Mouse (Mus musculus) heart, embryonic 10.5 days (tissue): ENCODE measurements around the gene Clptm1. TPM values are rescaled to one million over a fixed set of nuclear protein-coding genes. Genes with fewer than 3 reads are reported as not detected.

Source experiments
- polyA plus RNA-seq: library from polyadenylated mRNA; unstranded; fragments of >200 nt; fragmentation: Nextera tagmentation; extraction: Ambion mirVana; gene quantifications from 2 replicates; pipeline ENCODE4 v1.2.1, GENCODE M21; 2016

Clptm1 gene
- polyA plus RNA-seq, 1 experiment from 2014 or later = 101 TPM

Other genes starting within 250 kb of the Clptm1 start
- gene Mark4, start 206.2 kb downstream of the Clptm1 start, polyA plus RNA-seq = 7.0 and 8.9 TPM in 2 replicates
- gene Exoc3l2, start 201.7 kb downstream of the Clptm1 start, polyA plus RNA-seq = 1.8 and 2.5 TPM in 2 replicates
- gene Bloc1s3, start 156.7 kb downstream of the Clptm1 start, polyA plus RNA-seq = 1.5 and 2.0 TPM in 2 replicates
- 95.3 and 107 TPM in 2 replicates for gene Trappc6a, start 156.6 kb downstream of the Clptm1 start, polyA plus RNA-seq
- 0.09 and 0.14 TPM in 2 replicates for gene Nkpd1, start 147.2 kb downstream of the Clptm1 start, polyA plus RNA-seq
- 17.9 and 30.0 TPM in 2 replicates for gene Ppp1r37, start 102.0 kb downstream of the Clptm1 start, polyA plus RNA-seq
- 0.41 and 0.69 TPM in 2 replicates for gene Zfp296, start 87.7 kb downstream of the Clptm1 start, polyA plus RNA-seq
- gene Gemin7, start 87.4 kb downstream of the Clptm1 start, polyA plus RNA-seq = 149 and 182 TPM in 2 replicates
- 38.7 and 47.6 TPM in 2 replicates for gene Clasrp, start 60.5 kb downstream of the Clptm1 start, polyA plus RNA-seq
- gene Relb, start 35.6 kb downstream of the Clptm1 start, polyA plus RNA-seq = 3.3 and 3.8 TPM in 2 replicates
- gene Apoc2, start 12.9 kb upstream of the Clptm1 start, polyA plus RNA-seq = 10.8 TPM in 1 of 2 replicates, not detected in the other
- gene Gm44805, start 16.4 kb upstream of the Clptm1 start, polyA plus RNA-seq = 0.46 TPM in 1 of 2 replicates, not detected in the other
- 0.65 TPM in 1 of 2 replicates, not detected in the other for gene Apoc4, start 16.4 kb upstream of the Clptm1 start, polyA plus RNA-seq
- 5.4 and 19.9 TPM in 2 replicates for gene Apoc1, start 27.6 kb upstream of the Clptm1 start, polyA plus RNA-seq
- gene Apoe, start 34.2 kb upstream of the Clptm1 start, polyA plus RNA-seq = 326 and 523 TPM in 2 replicates
- gene Tomm40, start 50.4 kb upstream of the Clptm1 start, polyA plus RNA-seq = 237 and 260 TPM in 2 replicates
- gene Nectin2, start 85.5 kb upstream of the Clptm1 start, polyA plus RNA-seq = 130 and 138 TPM in 2 replicates
- gene Bcam, start 106.0 kb upstream of the Clptm1 start, polyA plus RNA-seq = 140 and 193 TPM in 2 replicates
- 1.1 and 1.2 TPM in 2 replicates for gene Cblc, start 131.8 kb upstream of the Clptm1 start, polyA plus RNA-seq
- gene Bcl3, start 157.7 kb upstream of the Clptm1 start, polyA plus RNA-seq = 1.3 and 2.7 TPM in 2 replicates
- not detected in 2 replicates for gene Gm19345, start 187.0 kb upstream of the Clptm1 start, polyA plus RNA-seq
- 0.09 TPM in 1 of 2 replicates, not detected in the other for gene Ceacam16, start 196.3 kb upstream of the Clptm1 start, polyA plus RNA-seq
- gene Ceacam19, start 222.9 kb upstream of the Clptm1 start, polyA plus RNA-seq = not detected in 2 replicates